Mouse (Mus musculus): ENCODE results near the gene Clcc1. TPM values are rescaled to one million over a fixed set of nuclear protein-coding genes. Genes with fewer than 3 reads are reported as not detected.
"Not testable (repeated sequence)": the region's sequence is repeated elsewhere in the genome, so short reads cannot be mapped to it uniquely, and the experiment has no call there.

Gene Clcc1
- polyA plus RNA-seq, 1 experiment: 21.4 TPM

DNA sequence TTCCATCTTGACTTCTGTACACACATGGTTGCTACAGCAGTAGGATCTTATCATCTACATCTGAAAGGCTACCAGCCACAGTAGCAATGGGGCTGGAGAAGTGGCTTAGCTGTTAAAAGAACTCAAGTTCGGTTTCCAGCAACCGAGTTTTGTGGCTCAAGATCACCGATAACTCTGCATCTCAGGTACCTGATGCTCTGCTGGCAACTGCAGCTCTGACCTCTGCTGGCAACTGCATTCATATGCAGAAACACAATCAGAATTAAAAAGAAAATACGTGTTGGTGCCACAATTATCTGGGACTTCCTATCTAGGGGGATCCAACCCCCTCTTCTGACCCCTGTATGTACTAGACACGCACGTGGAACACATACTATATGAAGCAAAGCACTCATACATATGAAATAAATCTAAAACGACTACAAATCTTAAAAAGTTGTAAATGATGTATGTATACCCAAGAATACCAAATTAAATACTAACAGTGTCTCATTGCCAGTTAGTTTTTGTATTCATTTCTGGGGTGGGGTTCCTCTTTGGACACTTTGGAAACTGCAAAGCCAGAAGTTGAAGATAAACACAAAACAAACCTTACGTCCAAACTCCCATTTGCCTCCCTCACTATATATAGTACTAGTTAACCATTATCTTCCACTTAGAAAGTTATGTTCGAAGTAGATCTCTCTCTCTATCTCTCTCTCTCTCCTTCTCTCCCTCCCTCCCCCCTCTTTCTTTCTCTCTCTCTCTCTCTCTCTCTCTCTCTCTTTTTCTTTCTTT is 659 bp upstream of the Clcc1 start:
- H3K27me3 ChIP-seq (ENCODE audit: control insufficient read depth, insufficient read depth, low read length): no peaks in the 10 kb centered on the region
- WGBS: 12% methylated on average over 9 of the region's 9 CpGs
- no peak overlapping the region for H3K27ac ChIP-seq (ENCODE audit: insufficient read depth, low read length)

DNA sequence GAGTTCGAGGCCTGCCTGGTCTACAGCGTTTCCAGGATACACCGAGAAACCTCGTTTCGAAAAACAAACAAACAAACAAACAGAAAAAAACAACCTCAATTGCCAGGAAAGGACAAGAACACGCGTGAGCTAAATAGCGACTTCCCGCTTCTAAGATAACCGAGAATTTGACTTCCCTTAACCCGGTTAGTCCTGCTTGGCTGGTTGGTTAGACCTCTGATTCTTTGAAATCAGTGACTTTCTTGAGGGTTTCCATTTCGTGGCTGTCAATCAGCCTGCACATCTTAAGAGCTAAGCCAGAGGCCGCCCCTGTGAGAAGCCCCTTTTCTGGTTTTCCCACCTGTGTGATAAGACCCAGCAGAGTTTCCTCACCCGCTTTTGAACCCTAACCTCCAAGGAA is 853 bp downstream of the Clcc1 start:
- H3K4me1 ChIP-seq (ENCODE audit: control insufficient read depth, insufficient read depth, insufficient read length): no peaks in the 10 kb centered on the region; the same call in 1 of the 2 replicates
- H3K36me3 ChIP-seq (ENCODE audit: control insufficient read depth, insufficient read depth, low read length): no peaks in the 10 kb centered on the region; the same call in 1 of the 2 replicates
- WGBS: 9% methylated on average over 14 of the region's 14 CpGs
- no peaks in the 10 kb centered on the region for H3K27me3 ChIP-seq (ENCODE audit: control insufficient read depth, insufficient read depth, low read length)
- TF ChIP-seq CTCF (IDR thresholded peaks at IDR 0.05; ENCODE audit: extremely low read depth, insufficient read depth, insufficient read length, insufficient replicate concordance): no peak
- no peak for TF ChIP-seq POLR2A (IDR thresholded peaks at IDR 0.05; ENCODE audit: low read depth, low read length)
- peak overlapping the region; percentile 16; the same call in 1 of the 2 replicates for H3K4me3 ChIP-seq (ENCODE audit: extremely low read depth, insufficient read depth, insufficient read length)
- DNase-seq (ENCODE audit: low read depth in 1 of 2, low spot score in 2 of 2): no peak
- H3K27ac ChIP-seq (ENCODE audit: insufficient read depth, low read length): no peak overlapping the region

More for the DNA sequence above, 659 bp upstream of the Clcc1 start:
- Histone ChIP-seq H3K36me3 (ENCODE audit: control insufficient read depth, insufficient read depth, low read length) (no peaks in the 10 kb centered on the region), H3K4me1 (ENCODE audit: control insufficient read depth, insufficient read depth, insufficient read length) (no peaks in the 10 kb centered on the region; the same call in 1 of the 2 replicates), H3K4me3 (ENCODE audit: extremely low read depth, insufficient read depth, insufficient read length) (peak overlapping the region; percentile 13; the same call in 1 of the 2 replicates)
- peak; percentile 14 for DNase-seq (ENCODE audit: low read depth in 1 of 2, low spot score in 2 of 2)
- TF ChIP-seq POLR2A (IDR thresholded peaks at IDR 0.05; ENCODE audit: low read depth, low read length): no peak
- peak; percentile 20; the same call in 1 of the 2 replicates for TF ChIP-seq CTCF (IDR thresholded peaks at IDR 0.05; ENCODE audit: extremely low read depth, insufficient read depth, insufficient read length, insufficient replicate concordance)

- no peaks in the 10 kb centered on the region for H3K27me3 ChIP-seq (ENCODE audit: control insufficient read depth, insufficient read depth, low read length)
- H3K4me1 ChIP-seq (ENCODE audit: control insufficient read depth, insufficient read depth, insufficient read length): no peaks in the 10 kb centered on the region; the same call in 1 of the 2 replicates
- H3K27ac ChIP-seq (ENCODE audit: insufficient read depth, low read length): no peak overlapping the region
- H3K4me3 ChIP-seq (ENCODE audit: extremely low read depth, insufficient read depth, insufficient read length): no peak overlapping the region
- H3K36me3 ChIP-seq (ENCODE audit: control insufficient read depth, insufficient read depth, low read length): no peaks in the 10 kb centered on the region; the same call in 1 of the 2 replicates
- 85% methylated on average over 7 of the region's 7 CpGs for WGBS
- DNase-seq (ENCODE audit: low read depth in 1 of 2, low spot score in 2 of 2): no peak
- TF ChIP-seq POLR2A (IDR thresholded peaks at IDR 0.05; ENCODE audit: low read depth, low read length) (no peak), CTCF (IDR thresholded peaks at IDR 0.05; ENCODE audit: extremely low read depth, insufficient read depth, insufficient read length, insufficient replicate concordance) (no peak)
Observed at GRCm38 (mm10) chr3:108655486-108655885, 1.8 kb downstream of the Clcc1 start.

GRCm38 (mm10) chr3:108658612-108659011 is 4.9 kb downstream of the Clcc1 start:
- no peak overlapping the region for H3K4me3 ChIP-seq (ENCODE audit: extremely low read depth, insufficient read depth, insufficient read length)
- no peak for DNase-seq (ENCODE audit: low read depth in 1 of 2, low spot score in 2 of 2)
- H3K27me3 ChIP-seq (ENCODE audit: control insufficient read depth, insufficient read depth, low read length): no peaks in the 10 kb centered on the region
- H3K27ac ChIP-seq (ENCODE audit: insufficient read depth, low read length): no peak overlapping the region
- 95% methylated on average over 9 of the region's 9 CpGs for WGBS
- TF ChIP-seq CTCF (IDR thresholded peaks at IDR 0.05; ENCODE audit: extremely low read depth, insufficient read depth, insufficient read length, insufficient replicate concordance) (no peak), POLR2A (IDR thresholded peaks at IDR 0.05; ENCODE audit: low read depth, low read length) (no peak)
- peaks cover 11% of the 10 kb centered on the region for H3K36me3 ChIP-seq (ENCODE audit: control insufficient read depth, insufficient read depth, low read length)
- H3K4me1 ChIP-seq (ENCODE audit: control insufficient read depth, insufficient read depth, insufficient read length): no peaks in the 10 kb centered on the region; the same call in 1 of the 2 replicates

- no peaks in the 10 kb centered on the region for H3K27me3 ChIP-seq (ENCODE audit: control insufficient read depth, insufficient read depth, low read length)
- 86% methylated on average over 1 of the region's 1 CpGs for WGBS
- H3K4me3 ChIP-seq (ENCODE audit: extremely low read depth, insufficient read depth, insufficient read length): no peak overlapping the region
- no peak overlapping the region for H3K27ac ChIP-seq (ENCODE audit: insufficient read depth, low read length)
- H3K4me1 ChIP-seq (ENCODE audit: control insufficient read depth, insufficient read depth, insufficient read length): no peaks in the 10 kb centered on the region
- TF ChIP-seq CTCF (IDR thresholded peaks at IDR 0.05; ENCODE audit: extremely low read depth, insufficient read depth, insufficient read length, insufficient replicate concordance) (no peak), POLR2A (IDR thresholded peaks at IDR 0.05; ENCODE audit: low read depth, low read length) (no peak)
- peaks cover 14% of the 10 kb centered on the region for H3K36me3 ChIP-seq (ENCODE audit: control insufficient read depth, insufficient read depth, low read length)
- no peak for DNase-seq (ENCODE audit: low read depth in 1 of 2, low spot score in 2 of 2)
Observed at GRCm38 (mm10) chr3:108660941-108661340, 7.2 kb downstream of the Clcc1 start.

- Histone ChIP-seq H3K4me1 (ENCODE audit: control insufficient read depth, insufficient read depth, insufficient read length) (no peaks in the 10 kb centered on the region), H3K36me3 (ENCODE audit: control insufficient read depth, insufficient read depth, low read length) (peaks cover 49% of the 10 kb centered on the region), H3K27ac (ENCODE audit: insufficient read depth, low read length) (no peak overlapping the region), H3K4me3 (ENCODE audit: extremely low read depth, insufficient read depth, insufficient read length) (no peak overlapping the region), H3K27me3 (ENCODE audit: control insufficient read depth, insufficient read depth, low read length) (no peaks in the 10 kb centered on the region)
- TF ChIP-seq POLR2A (IDR thresholded peaks at IDR 0.05; ENCODE audit: low read depth, low read length) (no peak), CTCF (IDR thresholded peaks at IDR 0.05; ENCODE audit: extremely low read depth, insufficient read depth, insufficient read length, insufficient replicate concordance) (no peak)
- no peak for DNase-seq (ENCODE audit: low read depth in 1 of 2, low spot score in 2 of 2)
- 95% methylated on average over 4 of the region's 4 CpGs for WGBS
Observed at GRCm38 (mm10) chr3:108676616-108677015, 22.9 kb downstream of the Clcc1 start.

DNA sequence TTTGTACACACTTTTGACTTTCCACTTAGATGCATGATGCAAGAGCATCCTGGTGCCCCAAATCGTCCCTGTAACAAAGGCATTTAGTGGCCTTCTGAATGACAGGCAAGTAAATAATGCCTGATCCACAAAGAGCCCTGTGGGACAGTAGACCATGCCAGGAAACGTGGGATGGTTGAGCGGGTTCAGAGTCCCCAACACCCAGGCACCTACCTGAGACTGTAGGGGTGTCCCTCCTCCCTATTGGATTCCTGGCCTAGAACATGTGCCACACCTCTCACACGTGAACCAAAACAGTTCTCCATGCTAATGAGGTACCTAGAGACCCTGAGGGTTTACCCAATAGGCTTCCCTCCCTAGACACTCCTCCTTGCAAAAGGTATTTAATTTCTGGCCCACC is 27.3 kb downstream of the Clcc1 start:
- no peaks in the 10 kb centered on the region for H3K4me1 ChIP-seq (ENCODE audit: control insufficient read depth, insufficient read depth, insufficient read length)
- no peaks in the 10 kb centered on the region for H3K27me3 ChIP-seq (ENCODE audit: control insufficient read depth, insufficient read depth, low read length)
- no peak overlapping the region for H3K27ac ChIP-seq (ENCODE audit: insufficient read depth, low read length)
- DNase-seq (ENCODE audit: low read depth in 1 of 2, low spot score in 2 of 2): no peak
- whole genome bisulfite sequencing: 95% methylated on average over 4 of the region's 4 CpGs
- TF ChIP-seq POLR2A (IDR thresholded peaks at IDR 0.05; ENCODE audit: low read depth, low read length) (no peak), CTCF (IDR thresholded peaks at IDR 0.05; ENCODE audit: extremely low read depth, insufficient read depth, insufficient read length, insufficient replicate concordance) (no peak)
- H3K36me3 ChIP-seq (ENCODE audit: control insufficient read depth, insufficient read depth, low read length): peaks cover 26% of the 10 kb centered on the region
- H3K4me3 ChIP-seq (ENCODE audit: extremely low read depth, insufficient read depth, insufficient read length): no peak overlapping the region

DNA sequence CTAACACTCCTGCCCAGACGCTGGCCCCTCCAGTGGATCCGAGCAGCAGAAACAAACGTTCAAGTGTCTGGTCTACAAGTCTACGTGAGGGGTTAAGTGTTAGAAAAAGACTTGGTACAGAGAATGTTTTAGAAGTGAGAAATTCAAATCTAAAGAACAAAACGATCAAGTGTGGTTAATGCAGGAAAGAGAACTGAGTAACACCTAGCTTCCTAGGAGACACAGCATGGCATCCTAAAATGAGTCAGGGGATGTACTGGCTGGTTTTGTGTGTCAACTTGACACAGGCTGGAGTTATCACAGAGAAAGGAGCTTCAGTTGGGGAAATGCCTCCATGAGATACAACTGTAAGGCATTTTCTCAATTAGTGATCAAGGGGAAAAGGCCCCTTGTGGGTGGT is 29.9 kb downstream of the Clcc1 start:
- not testable (repeated sequence) for H3K4me1 ChIP-seq (ENCODE audit: control insufficient read depth, insufficient read depth, insufficient read length); H3K4me3 ChIP-seq (ENCODE audit: extremely low read depth, insufficient read depth, insufficient read length); H3K27me3 ChIP-seq (ENCODE audit: control insufficient read depth, insufficient read depth, low read length); DNase-seq (ENCODE audit: low read depth in 1 of 2, low spot score in 2 of 2); H3K27ac ChIP-seq (ENCODE audit: insufficient read depth, low read length)
- 89% methylated on average over 5 of the region's 5 CpGs for WGBS
- H3K36me3 ChIP-seq (ENCODE audit: control insufficient read depth, insufficient read depth, low read length): peaks cover 15% of the 10 kb centered on the region
